Mouse (Mus musculus) megakaryocyte, adult 5-6 weeks (primary cell): ENCODE measurements at regions not wholly inside any gene's neighbourhood (a gene's known extent, or its start where the extent isn't known, plus 50 kb on each side); places are given as distances from the start of the nearest gene placed in this dataset.

ENCODE experiments used
- ATAC-seq: 2 replicates; pipeline ENCODE4 v1.8.0; 2016; ENCODE audit warnings: mild to moderate bottlenecking, inconsistent platforms; ENCODE audit not compliant: poor library complexity, severe bottlenecking

DNA sequence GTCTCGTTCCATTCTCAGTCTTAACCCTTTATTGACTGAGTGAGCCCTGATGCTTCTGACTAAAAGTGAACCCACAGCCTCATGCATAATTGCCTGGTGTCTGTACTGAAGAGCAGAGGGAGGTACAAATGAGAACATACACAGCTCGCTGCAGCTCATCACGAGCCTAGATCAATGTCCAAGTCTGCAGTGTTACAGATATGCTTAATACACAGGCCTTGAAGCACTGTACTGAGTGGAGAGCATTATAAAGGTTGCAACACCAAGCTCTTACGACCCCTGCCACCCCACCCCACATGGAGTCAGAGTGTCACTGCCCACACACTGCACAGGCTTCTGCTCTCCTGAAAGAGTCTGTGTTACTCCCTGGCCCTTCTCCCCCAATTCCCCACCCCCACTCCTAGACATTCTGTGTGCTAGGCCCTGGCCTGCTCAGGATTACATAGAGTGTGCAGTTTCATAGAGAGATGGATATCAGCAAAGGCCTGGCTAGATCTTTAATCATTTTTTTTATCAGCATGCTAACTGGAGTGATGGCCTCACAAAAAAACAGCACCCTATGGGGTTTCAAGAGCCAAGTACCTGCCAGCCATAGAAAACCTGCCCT is 108.5 kb upstream of the Gm12830 start:
- ATAC-seq, result no peak

GRCm38 (mm10) chr4:114716703-114717102 is 104.8 kb upstream of the Gm12830 start:
- ATAC-seq, result no peak

GRCm38 (mm10) chr4:114720696-114721095 is 100.8 kb upstream of the Gm12830 start:
- no peak for ATAC-seq

- ATAC-seq, result no peak
Observed at GRCm38 (mm10) chr4:114721386-114721785, 100.1 kb upstream of the Gm12830 start.

- no peak for ATAC-seq
Observed at GRCm38 (mm10) chr4:114728235-114729000, 93.1 kb upstream of the Gm12830 start.

DNA sequence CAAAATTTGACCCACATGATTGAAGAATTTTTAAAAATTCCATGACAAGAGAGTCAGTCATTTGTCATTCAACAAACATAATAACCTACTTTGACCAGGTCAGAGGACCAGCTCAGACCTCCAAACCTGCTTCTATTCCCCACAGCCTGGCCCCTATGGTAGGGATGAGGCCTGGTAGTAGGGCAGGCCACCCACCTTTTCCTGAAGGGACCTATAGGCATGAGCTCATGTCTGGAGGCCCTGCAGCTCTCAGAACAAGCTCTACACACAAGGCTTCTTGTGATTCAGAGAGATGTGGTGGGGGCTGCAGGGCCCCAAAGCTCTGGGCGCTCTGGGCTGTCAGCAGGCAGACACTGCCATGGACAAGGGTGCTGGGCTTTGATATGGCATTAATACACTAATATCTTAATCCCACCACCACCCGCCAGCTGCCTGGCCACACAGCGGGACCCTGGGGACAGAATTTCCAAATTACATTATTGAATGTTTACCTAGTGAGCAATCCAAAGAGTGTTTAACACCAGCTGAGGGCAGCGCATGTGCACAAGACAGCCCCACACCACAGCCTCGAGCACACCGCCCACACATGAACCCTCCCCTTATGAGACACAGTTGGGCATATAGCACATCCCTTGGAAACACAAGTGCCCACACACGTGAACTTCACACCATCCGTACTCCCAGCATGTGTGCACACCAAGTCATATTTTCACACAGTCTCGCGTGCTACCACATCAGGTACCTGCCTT is 88.1 kb upstream of the Gm12830 start:
- no peak for ATAC-seq

DNA sequence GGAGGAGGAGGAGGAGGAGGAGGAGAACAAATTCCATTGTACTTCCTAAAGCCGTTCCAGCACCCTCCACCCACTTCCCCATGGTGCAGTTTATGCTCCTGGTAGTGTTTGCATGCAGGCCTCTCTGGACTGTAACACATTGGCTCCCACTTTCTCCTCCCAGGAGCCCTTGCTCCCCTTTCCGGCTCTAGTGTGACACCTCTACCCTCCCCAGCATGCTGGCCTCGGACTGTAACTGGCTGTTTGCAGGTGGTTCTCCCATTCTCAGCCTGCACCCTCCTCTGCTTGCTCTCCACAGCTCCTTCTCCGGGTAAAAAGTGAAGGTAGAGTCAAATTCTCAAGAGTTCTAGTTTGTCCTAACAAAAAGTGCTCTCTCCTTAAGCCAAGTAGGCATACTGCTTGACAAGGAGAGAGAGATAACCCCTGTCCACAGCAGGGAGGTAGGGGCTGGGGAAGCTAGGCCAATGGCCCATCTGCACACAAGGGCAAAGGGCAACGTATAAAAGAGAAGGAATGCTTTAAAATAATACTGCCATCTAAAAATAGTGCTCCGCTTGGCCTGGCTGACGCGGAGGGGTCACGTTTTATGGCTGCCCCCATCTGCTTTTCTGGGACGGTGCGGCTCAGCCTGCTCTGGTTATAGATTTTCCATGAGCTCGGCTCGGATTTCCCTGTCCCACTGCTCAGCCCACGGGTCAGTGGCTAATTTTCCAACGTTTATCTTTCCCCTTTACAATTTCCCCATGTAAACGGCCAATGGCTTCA is 82.4 kb upstream of the Gm12830 start:
- ATAC-seq, result no peak

DNA sequence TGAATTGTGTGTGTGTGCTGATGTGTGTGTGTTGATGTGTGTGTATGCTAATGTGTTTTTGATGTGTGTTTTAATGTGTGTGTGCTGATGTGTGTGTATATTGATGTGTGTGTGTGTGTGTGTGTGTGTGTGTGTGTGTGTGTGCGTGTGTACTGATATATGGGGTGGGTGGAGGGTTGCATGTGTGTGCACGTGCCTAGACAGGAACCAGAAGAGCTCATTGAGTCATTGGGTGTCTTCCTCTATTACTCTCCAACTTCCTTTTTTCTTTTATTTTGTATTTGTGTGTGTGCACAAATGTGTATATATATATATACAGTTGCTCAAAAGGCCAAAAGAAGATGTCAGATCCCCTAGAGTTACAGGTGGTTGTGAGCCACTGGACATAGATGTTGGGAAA is 73.4 kb upstream of the Gm12830 start:
- 0 out of 2 replicates have a peak, but pooled peaks have one; percentile 38 for ATAC-seq

- no peak for ATAC-seq
Observed at GRCm38 (mm10) chr4:114759837-114760236, 61.7 kb upstream of the Gm12830 start.

- no peak for ATAC-seq
Observed at GRCm38 (mm10) chr4:114766643-114767393, 54.7 kb upstream of the Gm12830 start.
